Mouse (Mus musculus) spleen, adult 2 months (tissue): ENCODE results near the gene Trank1.

Experiments used
- CTCF ChIP-seq: fragments of 200-500 bp; IDR thresholded peaks from 2 replicates; pipeline ENCODE4 v1.5.1; 2011; ENCODE audit warnings: mild to moderate bottlenecking, inconsistent platforms; ENCODE audit not compliant: insufficient read depth, insufficient read length, insufficient replicate concordance; ENCODE audit errors: extremely low read depth
- POLR2A ChIP-seq: fragments of 200-500 bp; IDR thresholded peaks from 2 replicates; pipeline ENCODE4 v1.6.1; 2011; ENCODE audit warnings: low read depth, low read length, inconsistent platforms

- TF ChIP-seq CTCF (no peak), POLR2A (no peak)
These were observed 117.8 kb downstream of the Trank1 start for GRCm38 (mm10) chr9:111429363-111429750.
